Mouse (Mus musculus): ENCODE results near the gene Wdr5.

Wdr5 gene

GRCm38 (mm10) chr2:27514639-27515328 is at the start of gene Wdr5:
Gene Wdr5, plus strand, starts transcription at chr2:27515157.
- peak; percentile 98 for DNase-seq (ENCODE audit: low spot score)

- DNase-seq (ENCODE audit: low spot score): no peak
These were observed 45.5 kb upstream of the Wdr5 start for GRCm38 (mm10) chr2:27469292-27469990.

GRCm38 (mm10) chr2:27469991-27470355 is 45.0 kb upstream of the Wdr5 start:
- DNase-seq (ENCODE audit: low spot score): no peak

- DNase-seq (ENCODE audit: low spot score): no peak
These were observed 44.4 kb upstream of the Wdr5 start for GRCm38 (mm10) chr2:27470535-27470934.

- DNase-seq (ENCODE audit: low spot score): no peak
These were observed 43.8 kb upstream of the Wdr5 start for GRCm38 (mm10) chr2:27471170-27471584.

GRCm38 (mm10) chr2:27473061-27473765 is 41.7 kb upstream of the Wdr5 start:
- no peak for DNase-seq (ENCODE audit: low spot score)

- no peak for DNase-seq (ENCODE audit: low spot score)
These were observed 41.0 kb upstream of the Wdr5 start for GRCm38 (mm10) chr2:27473911-27474310.

DNA sequence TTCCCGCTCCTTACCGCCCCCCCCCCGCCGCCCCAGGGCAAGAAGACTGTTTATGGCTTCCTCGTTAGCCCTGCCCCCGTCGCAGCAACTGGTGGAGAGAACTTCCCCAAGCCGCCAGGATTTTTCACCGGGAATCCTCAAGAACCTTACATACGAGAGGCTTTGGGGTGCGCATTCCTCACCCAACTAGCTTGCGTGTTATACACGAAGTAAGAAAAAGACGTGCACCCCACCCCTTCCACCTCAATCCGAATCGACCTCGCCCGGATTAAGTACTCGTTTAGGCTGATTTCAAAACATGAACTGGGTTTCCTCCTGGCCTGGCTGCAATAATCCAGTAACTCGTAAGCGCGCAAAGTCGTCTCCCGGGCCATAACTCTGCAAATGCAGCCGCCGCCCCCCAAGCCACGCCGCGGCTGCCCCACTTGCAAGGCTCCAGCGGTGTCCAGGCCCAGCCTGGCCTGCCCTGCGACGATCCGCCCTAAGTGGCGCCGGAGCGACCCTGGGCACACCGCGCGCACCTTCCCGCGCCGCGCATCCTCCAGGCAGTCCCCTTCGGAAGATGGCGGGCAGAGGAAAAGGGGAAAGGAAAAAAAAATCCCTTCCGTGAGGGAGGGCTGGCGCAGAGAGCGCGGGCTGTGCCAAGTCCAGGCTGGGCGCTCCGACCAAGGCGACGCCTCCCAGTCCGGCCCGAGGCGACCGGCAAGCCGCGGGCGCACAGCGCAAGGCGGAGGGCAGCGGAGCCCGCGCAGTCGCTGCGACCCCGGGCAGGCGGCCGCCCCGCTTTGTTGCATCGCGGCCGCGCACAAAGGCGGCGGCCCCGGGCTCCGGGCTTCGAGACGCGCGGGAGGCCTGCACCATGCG is 40.1 kb upstream of the Wdr5 start:
- DNase-seq (ENCODE audit: low spot score): no peak

- DNase-seq (ENCODE audit: low spot score): peak; percentile 51
These were observed 39.3 kb upstream of the Wdr5 start for GRCm38 (mm10) chr2:27475495-27476302.

- no peak for DNase-seq (ENCODE audit: low spot score)
These were observed 38.4 kb upstream of the Wdr5 start for GRCm38 (mm10) chr2:27476303-27477192.

- DNase-seq (ENCODE audit: low spot score): no peak
These were observed 35.1 kb upstream of the Wdr5 start for GRCm38 (mm10) chr2:27479821-27480220.

GRCm38 (mm10) chr2:27480367-27480766 is 34.6 kb upstream of the Wdr5 start:
- DNase-seq (ENCODE audit: low spot score): no peak

GRCm38 (mm10) chr2:27482265-27482861 is 32.6 kb upstream of the Wdr5 start:
- no peak for DNase-seq (ENCODE audit: low spot score)

DNA sequence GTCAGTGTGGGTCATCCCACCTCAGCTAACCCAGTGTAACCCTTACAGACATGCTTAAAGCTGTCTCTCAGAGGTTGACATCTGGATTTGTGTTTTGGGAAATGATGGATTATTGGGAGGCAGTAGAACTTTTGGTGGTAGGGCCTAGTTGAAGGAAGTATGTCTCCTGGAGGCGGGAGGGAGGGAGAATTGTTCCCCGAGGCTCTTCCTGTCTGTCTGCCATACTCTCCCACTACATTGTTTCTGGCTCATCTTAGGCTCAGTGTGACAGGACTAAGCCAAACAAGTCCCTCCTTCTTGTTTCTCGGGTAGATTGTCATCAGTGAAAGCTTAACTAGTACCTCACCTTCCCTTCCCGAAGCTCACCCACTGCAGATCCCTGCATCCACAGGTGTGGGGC is 28.2 kb upstream of the Wdr5 start:
- DNase-seq (ENCODE audit: low spot score): no peak

DNA sequence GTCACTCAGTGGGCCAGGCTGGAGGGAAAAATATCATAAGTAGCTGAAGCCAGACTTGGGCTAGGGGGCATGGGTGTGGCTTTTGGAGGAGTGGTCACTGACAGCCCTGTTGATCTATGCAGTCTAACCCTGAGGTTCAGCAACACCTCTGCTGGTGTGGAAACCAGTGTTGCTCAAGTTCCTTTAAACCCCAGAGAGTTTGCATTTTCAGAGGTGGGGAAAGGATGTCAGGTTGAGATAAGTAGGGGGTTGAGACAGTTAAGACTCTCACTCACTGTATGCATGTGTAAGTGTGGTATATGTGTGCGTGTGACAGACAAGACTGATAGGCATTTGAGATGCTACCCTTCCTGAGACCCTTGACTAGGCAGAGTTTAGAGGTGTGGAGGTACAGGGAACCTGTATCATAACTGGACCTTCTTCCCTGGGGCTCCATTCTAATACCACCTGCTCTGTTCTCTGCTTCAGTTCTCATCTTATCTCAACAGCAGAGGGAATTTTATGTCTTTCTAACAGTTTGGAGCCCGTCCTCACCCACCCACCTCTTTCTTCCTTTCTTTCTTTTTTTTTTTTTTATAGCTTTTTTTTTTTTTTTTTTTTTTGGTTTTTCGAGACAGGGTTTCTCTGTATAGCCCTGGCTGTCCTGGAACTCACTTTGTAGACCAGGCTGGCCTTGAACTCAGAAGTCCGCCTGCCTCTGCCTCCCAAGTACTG is 27.5 kb upstream of the Wdr5 start:
- no peak for DNase-seq (ENCODE audit: low spot score)

DNA sequence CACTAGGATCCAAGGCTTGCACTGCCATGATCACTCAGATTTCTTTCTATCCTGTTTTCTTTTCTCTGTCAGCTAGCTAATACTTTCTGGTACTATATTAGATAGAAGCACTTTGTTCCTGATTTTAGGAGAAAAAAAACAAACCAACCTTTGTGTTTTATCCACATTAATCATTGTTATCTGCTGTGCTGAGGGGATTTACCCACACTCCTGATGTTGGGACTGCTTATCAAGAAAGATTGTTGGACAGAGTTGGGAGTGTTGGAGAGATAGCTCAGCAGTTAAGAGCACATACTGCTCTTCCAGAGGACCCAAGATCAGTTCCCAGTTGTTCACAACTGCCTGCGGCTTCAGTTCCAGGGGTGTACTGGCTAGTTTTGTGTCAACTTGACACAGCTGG is 26.6 kb upstream of the Wdr5 start:
- no peak for DNase-seq (ENCODE audit: low spot score)

DNA sequence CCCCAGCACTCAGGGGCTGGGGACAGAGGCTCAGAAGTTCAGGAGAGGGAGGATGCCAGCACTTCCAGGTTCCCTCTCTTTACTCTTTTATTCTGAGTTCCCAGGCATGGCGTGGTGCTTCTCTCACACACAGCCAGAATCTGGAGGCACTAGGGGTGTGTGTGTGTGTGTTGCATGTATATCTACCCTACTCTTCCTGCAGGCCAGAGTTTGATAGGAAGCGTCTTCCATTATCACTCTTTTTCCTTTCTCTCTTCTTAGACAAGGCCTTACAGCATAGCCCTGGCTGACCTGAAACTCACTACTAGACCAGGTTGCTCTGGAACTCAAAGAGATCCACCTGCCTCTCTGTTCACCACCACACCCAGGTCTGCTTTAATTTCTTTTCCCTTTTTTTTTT is 24.0 kb upstream of the Wdr5 start:
- no peak for DNase-seq (ENCODE audit: low spot score)

DNA sequence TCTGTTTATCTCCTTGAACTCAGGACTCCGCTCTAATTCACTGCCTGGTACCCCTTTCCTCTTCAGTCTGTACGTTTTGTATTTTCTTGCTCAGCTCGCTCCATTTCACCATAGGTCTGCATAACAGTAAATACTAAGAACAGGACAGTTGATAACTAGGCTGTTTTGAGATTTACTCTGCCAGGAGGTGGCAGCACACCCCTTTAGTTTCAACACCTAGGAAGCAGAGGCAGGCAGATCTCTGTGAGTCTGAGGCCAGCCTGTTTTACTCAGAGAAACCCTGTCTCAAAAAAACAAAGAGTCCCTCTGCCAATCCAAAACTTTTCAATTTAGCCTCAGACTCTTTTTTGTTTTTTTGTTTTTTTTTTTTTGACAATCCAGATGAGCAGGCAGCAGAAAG is 21.0 kb upstream of the Wdr5 start:
- no peak for DNase-seq (ENCODE audit: low spot score)

DNA sequence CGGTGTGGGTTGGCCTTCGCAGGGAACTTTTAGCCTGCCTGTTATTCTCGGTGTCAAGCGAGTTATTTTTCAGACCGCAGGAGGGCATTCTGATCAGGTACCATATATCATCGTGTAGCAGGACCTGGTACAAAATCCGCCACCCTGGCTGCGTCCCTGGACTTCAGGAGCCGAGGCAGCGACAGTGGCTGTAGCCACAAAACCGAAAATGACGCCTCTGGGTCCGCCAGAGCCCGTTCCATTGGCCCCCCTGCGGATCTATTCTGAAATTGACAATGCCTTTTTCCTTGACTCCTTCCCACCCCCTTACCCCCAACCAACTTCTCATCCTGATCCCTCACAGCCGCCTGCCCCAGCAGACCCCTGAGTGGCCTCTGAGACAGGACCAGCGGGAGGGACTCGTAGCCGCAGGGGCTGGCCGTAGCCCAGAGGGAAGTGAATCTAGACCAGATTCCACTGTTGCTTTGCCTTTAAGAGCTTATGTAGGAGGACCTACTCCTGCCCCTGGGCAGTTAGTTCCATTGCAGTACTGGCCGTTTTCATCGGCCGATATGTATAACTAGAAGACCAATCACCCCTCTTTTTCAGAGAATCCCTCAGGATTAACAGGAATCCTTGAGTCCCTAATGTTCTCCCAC is 18.4 kb upstream of the Wdr5 start:
- DNase-seq (ENCODE audit: low spot score): no peak

Measured in urinary bladder, postnatal 10 days (tissue).